Mouse (Mus musculus) C2C12 (cell line): ENCODE measurements around the gene Unc5b.

ENCODE experiments used
- CTCF ChIP-seq: IDR thresholded peaks from one replicate; pipeline ENCODE4 v1.5.1; 2011; ENCODE audit not compliant: control insufficient read depth, insufficient read depth, insufficient read length
- MYOD1 ChIP-seq: IDR thresholded peaks from one replicate; pipeline ENCODE4 v1.6.1; 2011; ENCODE audit warnings: low read depth; ENCODE audit not compliant: control insufficient read depth, insufficient read length
- USF1 ChIP-seq: IDR thresholded peaks from one replicate; pipeline ENCODE4 v1.6.1; 2011; ENCODE audit warnings: low read depth, mild to moderate bottlenecking, control low read depth, moderate library complexity

GRCm38 (mm10) chr10:60762126-60762525 lies 69.3 kb downstream of the Unc5b start:
- no peak for TF ChIP-seq CTCF
- no peak for TF ChIP-seq USF1
- TF ChIP-seq MYOD1: no peak
